ENCODE assay signal across 8 mouse cellular contexts in the genomic region with DNA sequence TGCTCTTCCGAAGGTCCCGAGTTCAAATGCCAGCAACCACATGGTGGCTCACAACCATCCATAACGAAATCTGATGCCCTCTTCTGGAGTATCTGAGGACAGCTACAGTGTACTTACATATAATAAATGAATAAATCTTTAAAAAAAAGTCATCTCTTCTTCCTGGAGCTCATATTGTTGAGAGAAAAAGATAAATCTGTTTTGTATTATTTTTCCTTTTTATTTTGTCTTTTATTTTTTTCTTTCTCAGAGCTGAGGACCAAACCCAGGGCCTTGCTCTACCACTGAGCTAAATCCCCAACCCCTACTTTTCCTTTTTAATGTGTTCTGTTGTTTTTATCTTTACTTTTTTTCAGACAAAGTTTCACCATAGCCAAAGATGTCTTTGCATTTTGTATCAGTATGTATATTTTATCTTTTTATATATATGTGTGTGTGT. TPM values are rescaled to one million over a fixed set of nuclear protein-coding genes. Genes with fewer than 3 reads are reported as not detected.
A peak's percentile ranks its signal among the peaks of the same experiment; 100 is the strongest.
DNase-seq lines count a peak whose midpoint lies in the region; ATAC-seq and TF ChIP-seq lines count a peak whose summit lies in the region.
"Not testable (repeated sequence)": the region's sequence is repeated elsewhere in the genome, so short reads cannot be mapped to it uniquely, and the experiment has no call there.

No protein-coding gene starts in this region.

- H3K9me3 ChIP-seq in forebrain, embryonic 16.5 days (ENCODE audit: control insufficient read depth, low read length); hindbrain, embryonic 12.5 days (replicated peaks); kidney, embryonic 16.5 days (ENCODE audit: low read length); liver, embryonic 14.5 days (ENCODE audit: control insufficient read depth, low read length); midbrain, embryonic 12.5 days: not testable (repeated sequence)

- peaks cover 43% of the 10 kb centered on the region for H3K79me2 ChIP-seq in C2C12 (ENCODE audit: control insufficient read depth, insufficient read depth)

- not testable (repeated sequence) for H3K4me1 ChIP-seq in cortical plate, adult 2 months (ENCODE audit: control insufficient read depth, insufficient read depth, low read length); small intestine, adult 2 months (ENCODE audit: control insufficient read depth, insufficient read depth, insufficient read length, low read length)
- peaks cover 19% of the 10 kb centered on the region for H3K4me1 ChIP-seq in forebrain, embryonic 16.5 days (replicated peaks; ENCODE audit: control insufficient read depth, insufficient read depth, low read length)
- peaks cover 19% of the 10 kb centered on the region for H3K4me1 ChIP-seq in hindbrain, embryonic 12.5 days
- H3K4me1 ChIP-seq in kidney, embryonic 16.5 days (ENCODE audit: insufficient read depth, low read length), result peaks cover 18% of the 10 kb centered on the region
- peaks cover 15 to 17% of the 10 kb centered on the region in 2 experiments for H3K4me1 ChIP-seq in liver, embryonic 14.5 days (replicated peaks; ENCODE audit: control insufficient read depth in 2 of 2, insufficient read depth in 2 of 2, low read length in 1 of 2)
- peaks cover 18% of the 10 kb centered on the region for H3K4me1 ChIP-seq in midbrain, embryonic 12.5 days

- WGBS in forebrain, embryonic 16.5 days, result 5% methylated on average over 3 of the region's 3 CpGs
- 4% methylated on average over 3 of the region's 3 CpGs for WGBS in hindbrain, embryonic 12.5 days
- WGBS in kidney, embryonic 16.5 days, result 4% methylated on average over 3 of the region's 3 CpGs
- WGBS in liver, embryonic 14.5 days (ENCODE audit: insufficient replicate concordance), result 0% methylated on average over 3 of the region's 3 CpGs
- 12% methylated on average over 3 of the region's 3 CpGs for WGBS in midbrain, embryonic 12.5 days
- WGBS in small intestine, adult 2 months, result 2% methylated on average over 3 of the region's 3 CpGs

- TF ChIP-seq POLR2A in cortical plate, adult 2 months (IDR thresholded peaks at IDR 0.05; ENCODE audit: extremely low read depth, insufficient read depth, low read length); small intestine, adult 2 months (IDR thresholded peaks at IDR 0.05; ENCODE audit: low read depth, low read length): not testable (repeated sequence)

- not testable (repeated sequence) for H3K27me3 ChIP-seq in C2C12 (ENCODE audit: control insufficient read depth, insufficient read depth, insufficient read length); forebrain, embryonic 16.5 days (replicated peaks; ENCODE audit: control insufficient read depth, insufficient read depth, low read length); hindbrain, embryonic 12.5 days; kidney, embryonic 16.5 days (ENCODE audit: insufficient read depth, low read length); liver, embryonic 14.5 days (ENCODE audit: control insufficient read depth, insufficient read depth, low read length); midbrain, embryonic 12.5 days; small intestine, adult 2 months (ENCODE audit: control insufficient read depth, insufficient read depth, low read length)

- not testable (repeated sequence) for TF ChIP-seq EP300 in liver, embryonic 14.5 days (IDR thresholded peaks at IDR 0.05; ENCODE audit: low read depth)

- not testable (repeated sequence) for H3K27ac ChIP-seq in cortical plate, adult 2 months (ENCODE audit: insufficient read depth, low read length)
- peak overlapping the region; percentile 89 for H3K27ac ChIP-seq in forebrain, embryonic 16.5 days (ENCODE audit: low read length)
- H3K27ac ChIP-seq in hindbrain, embryonic 12.5 days, result peak overlapping the region; percentile 76; the same call in 1 of the 2 replicates
- peak overlapping the region; percentile 77; the same call in 1 of the 2 replicates for H3K27ac ChIP-seq in kidney, embryonic 16.5 days (ENCODE audit: low read length)
- peak overlapping the region; percentile 40 for H3K27ac ChIP-seq in liver, embryonic 14.5 days
- peak overlapping the region; percentile 71; the same call in 1 of the 2 replicates for H3K27ac ChIP-seq in midbrain, embryonic 12.5 days (replicated peaks)
- H3K27ac ChIP-seq in small intestine, adult 2 months (ENCODE audit: insufficient read depth, low read depth, low read length), result peak overlapping the region; percentile 58; the same call in 1 of the 2 replicates

- TF ChIP-seq CTCF in C2C12 (IDR thresholded peaks at IDR 0.05; ENCODE audit: control insufficient read depth, insufficient read depth, insufficient read length); cortical plate, adult 2 months (IDR thresholded peaks at IDR 0.05; ENCODE audit: extremely low read depth, insufficient read depth, low read length); liver, embryonic 14.5 days (IDR thresholded peaks at IDR 0.05; ENCODE audit: low read depth): not testable (repeated sequence)
- TF ChIP-seq CTCF in small intestine, adult 2 months (IDR thresholded peaks at IDR 0.05; ENCODE audit: extremely low read depth, insufficient read length, insufficient replicate concordance, low read depth, low read length), result 0 out of 2 replicates have a peak, but pooled peaks have one; percentile 3

- peaks cover 33% of the 10 kb centered on the region for H3K36me3 ChIP-seq in C2C12 (ENCODE audit: control insufficient read depth, insufficient read depth)
- not testable (repeated sequence) for H3K36me3 ChIP-seq in forebrain, embryonic 16.5 days (ENCODE audit: control insufficient read depth, insufficient read depth)
- peaks cover 13% of the 10 kb centered on the region for H3K36me3 ChIP-seq in hindbrain, embryonic 12.5 days
- peaks cover 13% of the 10 kb centered on the region for H3K36me3 ChIP-seq in kidney, embryonic 16.5 days (ENCODE audit: insufficient read depth, low read length)
- H3K36me3 ChIP-seq in liver, embryonic 14.5 days (replicated peaks; ENCODE audit: control insufficient read depth, insufficient read depth, low read depth), result peaks cover 30% of the 10 kb centered on the region
- H3K36me3 ChIP-seq in midbrain, embryonic 12.5 days, result peaks cover 21% of the 10 kb centered on the region
- peaks cover 11% of the 10 kb centered on the region for H3K36me3 ChIP-seq in small intestine, adult 2 months (ENCODE audit: control insufficient read depth, insufficient read depth, low read length)

- H3K9ac ChIP-seq in forebrain, embryonic 16.5 days (replicated peaks; ENCODE audit: low read depth, low read length); midbrain, embryonic 12.5 days (replicated peaks): not testable (repeated sequence)
- H3K9ac ChIP-seq in hindbrain, embryonic 12.5 days, result peak overlapping the region; percentile 51; the same call in 1 of the 2 replicates
- peak overlapping the region; percentile 65 for H3K9ac ChIP-seq in kidney, embryonic 16.5 days (replicated peaks; ENCODE audit: low read length)
- H3K9ac ChIP-seq in liver, embryonic 14.5 days (replicated peaks), result peak overlapping the region; percentile 52

- peaks cover 41% of the 10 kb centered on the region for H3K79me3 ChIP-seq in C2C12 (ENCODE audit: low read depth)

- ATAC-seq in forebrain, embryonic 16.5 days, result peak; percentile 14
- peak; percentile 37; the same call in 1 of the 2 replicates for ATAC-seq in hindbrain, embryonic 12.5 days (ENCODE audit: low FRiP score)
- ATAC-seq in kidney, embryonic 16.5 days (ENCODE audit: low FRiP score, low TSS enrichment), result peak; percentile 18; the same call in 1 of the 2 replicates
- peak; percentile 50 for ATAC-seq in liver, embryonic 14.5 days (ENCODE audit: insufficient read depth)
- ATAC-seq in midbrain, embryonic 12.5 days (ENCODE audit: low FRiP score, low read depth), result peak; percentile 13

- H3ac ChIP-seq in C2C12 (ENCODE audit: control insufficient read depth, insufficient read length, low read depth), result peak overlapping the region; percentile 5

- H3K4me3 ChIP-seq in C2C12 (ENCODE audit: insufficient read depth, poor library complexity, severe bottlenecking), result peak overlapping the region; percentile 40
- H3K4me3 ChIP-seq in cortical plate, adult 2 months (ENCODE audit: insufficient read depth, low read length), result peak overlapping the region; percentile 52; the same call in 1 of the 2 replicates
- peak overlapping the region; percentile 66 for H3K4me3 ChIP-seq in forebrain, embryonic 16.5 days (replicated peaks; ENCODE audit: low read length)
- H3K4me3 ChIP-seq in hindbrain, embryonic 12.5 days, result peak overlapping the region; percentile 86
- peak overlapping the region; percentile 88 for H3K4me3 ChIP-seq in kidney, embryonic 16.5 days (ENCODE audit: low read length)
- peak overlapping the region; percentile 81 to 96 for H3K4me3 ChIP-seq in liver, embryonic 14.5 days (ENCODE audit: insufficient read depth in 1 of 2, low read depth in 2 of 2, low read length in 2 of 2)
- H3K4me3 ChIP-seq in midbrain, embryonic 12.5 days, result peak overlapping the region; percentile 88
- H3K4me3 ChIP-seq in small intestine, adult 2 months (ENCODE audit: low read depth, low read length), result peak overlapping the region; percentile 66

- DNase-seq in liver, embryonic 14.5 days (ENCODE audit: low read depth in 3 of 3, low spot score in 3 of 3), result not testable (repeated sequence)

- peak overlapping the region; percentile 69 for H3K4me2 ChIP-seq in forebrain, embryonic 16.5 days (ENCODE audit: low read length)
- H3K4me2 ChIP-seq in hindbrain, embryonic 12.5 days (replicated peaks), result peak overlapping the region; percentile 58
- H3K4me2 ChIP-seq in kidney, embryonic 16.5 days (replicated peaks; ENCODE audit: low read depth, low read length), result peak overlapping the region; percentile 70
- H3K4me2 ChIP-seq in liver, embryonic 14.5 days (ENCODE audit: low read depth), result peak overlapping the region; percentile 72
- peak overlapping the region; percentile 54 for H3K4me2 ChIP-seq in midbrain, embryonic 12.5 days (replicated peaks)

RNA-seq across cellular contexts. Expression of a gene that starts 0.8 kb away (rescaled TPM):
- 321 TPM for polyA plus RNA-seq in C2C12 (2012; fragmentation: generic; extraction: Trizol)
- polyA plus RNA-seq in cortical plate, adult 2 months (2012; rRNA removed), result 720 and 793 TPM in 2 replicates
- polyA plus RNA-seq in forebrain, embryonic 16.5 days (2015; fragmentation: Nextera tagmentation; extraction: Ambion mirVana), result 206 and 215 TPM in 2 replicates
- 285 and 300 TPM in 2 replicates for polyA plus RNA-seq in hindbrain, embryonic 12.5 days (2016; fragmentation: Nextera tagmentation; extraction: Ambion mirVana)
- polyA plus RNA-seq in kidney, embryonic 16.5 days (2015; fragmentation: Nextera tagmentation; extraction: Ambion mirVana), result 211 and 227 TPM in 2 replicates
- polyA plus RNA-seq in liver, embryonic 14.5 days (2012; rRNA removed), result 132 and 203 TPM in 2 replicates
- 28.0 and 28.8 TPM in 2 replicates for polyA plus RNA-seq in liver, embryonic 14.5 days (2014; fragmentation: Nextera tagmentation; extraction: Ambion mirVana)
- polyA plus RNA-seq in midbrain, embryonic 12.5 days (2016; fragmentation: Nextera tagmentation; extraction: Ambion mirVana), result 294 and 300 TPM in 2 replicates
- polyA plus RNA-seq in small intestine, adult 2 months (2012; rRNA removed), result 73.2 and 122 TPM in 2 replicates

RNA-seq across cellular contexts. Expression of a gene that starts 9.1 kb away (rescaled TPM):
- 0.01 TPM for polyA plus RNA-seq in C2C12 (2012; fragmentation: generic; extraction: Trizol)
- polyA plus RNA-seq in cortical plate, adult 2 months (2012; rRNA removed), result not detected in 2 replicates
- polyA plus RNA-seq in forebrain, embryonic 16.5 days (2015; fragmentation: Nextera tagmentation; extraction: Ambion mirVana), result not detected in 2 replicates
- polyA plus RNA-seq in hindbrain, embryonic 12.5 days (2016; fragmentation: Nextera tagmentation; extraction: Ambion mirVana), result not detected in 2 replicates
- polyA plus RNA-seq in kidney, embryonic 16.5 days (2015; fragmentation: Nextera tagmentation; extraction: Ambion mirVana), result not detected in 2 replicates
- polyA plus RNA-seq in liver, embryonic 14.5 days (2012; rRNA removed), result not detected in 2 replicates
- not detected in 2 replicates for polyA plus RNA-seq in liver, embryonic 14.5 days (2014; fragmentation: Nextera tagmentation; extraction: Ambion mirVana)
- polyA plus RNA-seq in midbrain, embryonic 12.5 days (2016; fragmentation: Nextera tagmentation; extraction: Ambion mirVana), result not detected in 2 replicates
- 0.04 TPM in 1 of 2 replicates, not detected in the other for polyA plus RNA-seq in small intestine, adult 2 months (2012; rRNA removed)

RNA-seq across cellular contexts. Expression of a gene that starts 17.1 kb away (rescaled TPM):
- polyA plus RNA-seq in C2C12 (2012; fragmentation: generic; extraction: Trizol), result 0.92 TPM
- polyA plus RNA-seq in cortical plate, adult 2 months (2012; rRNA removed), result 0.04 and 0.08 TPM in 2 replicates
- 0.10 TPM in 1 of 2 replicates, not detected in the other for polyA plus RNA-seq in forebrain, embryonic 16.5 days (2015; fragmentation: Nextera tagmentation; extraction: Ambion mirVana)
- polyA plus RNA-seq in hindbrain, embryonic 12.5 days (2016; fragmentation: Nextera tagmentation; extraction: Ambion mirVana), result 1.2 and 1.3 TPM in 2 replicates
- 1.5 and 1.6 TPM in 2 replicates for polyA plus RNA-seq in kidney, embryonic 16.5 days (2015; fragmentation: Nextera tagmentation; extraction: Ambion mirVana)
- 0.04 and 0.20 TPM in 2 replicates for polyA plus RNA-seq in liver, embryonic 14.5 days (2012; rRNA removed)
- 0.18 and 0.19 TPM in 2 replicates for polyA plus RNA-seq in liver, embryonic 14.5 days (2014; fragmentation: Nextera tagmentation; extraction: Ambion mirVana)
- 0.22 and 0.43 TPM in 2 replicates for polyA plus RNA-seq in midbrain, embryonic 12.5 days (2016; fragmentation: Nextera tagmentation; extraction: Ambion mirVana)
- polyA plus RNA-seq in small intestine, adult 2 months (2012; rRNA removed), result 0.13 and 0.28 TPM in 2 replicates

RNA-seq across cellular contexts. Expression of a gene that starts 24.3 kb away (rescaled TPM):
- not detected for polyA plus RNA-seq in C2C12 (2012; fragmentation: generic; extraction: Trizol)
- polyA plus RNA-seq in cortical plate, adult 2 months (2012; rRNA removed), result 0.17 TPM in 1 of 2 replicates, not detected in the other
- polyA plus RNA-seq in forebrain, embryonic 16.5 days (2015; fragmentation: Nextera tagmentation; extraction: Ambion mirVana), result 0.44 and 0.65 TPM in 2 replicates
- polyA plus RNA-seq in hindbrain, embryonic 12.5 days (2016; fragmentation: Nextera tagmentation; extraction: Ambion mirVana), result 1.0 and 1.6 TPM in 2 replicates
- polyA plus RNA-seq in kidney, embryonic 16.5 days (2015; fragmentation: Nextera tagmentation; extraction: Ambion mirVana), result not detected in 2 replicates
- not detected in 2 replicates for polyA plus RNA-seq in liver, embryonic 14.5 days (2012; rRNA removed)
- polyA plus RNA-seq in liver, embryonic 14.5 days (2014; fragmentation: Nextera tagmentation; extraction: Ambion mirVana), result not detected in 2 replicates
- not detected in 2 replicates for polyA plus RNA-seq in midbrain, embryonic 12.5 days (2016; fragmentation: Nextera tagmentation; extraction: Ambion mirVana)
- 0.66 TPM in 1 of 2 replicates, not detected in the other for polyA plus RNA-seq in small intestine, adult 2 months (2012; rRNA removed)

RNA-seq across cellular contexts. Expression of a gene that starts 26.0 kb away (rescaled TPM):
- polyA plus RNA-seq in C2C12 (2012; fragmentation: generic; extraction: Trizol), result 0.94 TPM
- 336 TPM in 2 replicates for polyA plus RNA-seq in cortical plate, adult 2 months (2012; rRNA removed)
- 6.1 and 18.5 TPM in 2 replicates for polyA plus RNA-seq in forebrain, embryonic 16.5 days (2015; fragmentation: Nextera tagmentation; extraction: Ambion mirVana)
- 2.9 and 3.8 TPM in 2 replicates for polyA plus RNA-seq in hindbrain, embryonic 12.5 days (2016; fragmentation: Nextera tagmentation; extraction: Ambion mirVana)
- 1.7 and 1.9 TPM in 2 replicates for polyA plus RNA-seq in kidney, embryonic 16.5 days (2015; fragmentation: Nextera tagmentation; extraction: Ambion mirVana)
- polyA plus RNA-seq in liver, embryonic 14.5 days (2012; rRNA removed), result 0.10 and 0.23 TPM in 2 replicates
- polyA plus RNA-seq in liver, embryonic 14.5 days (2014; fragmentation: Nextera tagmentation; extraction: Ambion mirVana), result 0.20 TPM in 1 of 2 replicates, not detected in the other
- 2.6 and 2.9 TPM in 2 replicates for polyA plus RNA-seq in midbrain, embryonic 12.5 days (2016; fragmentation: Nextera tagmentation; extraction: Ambion mirVana)
- polyA plus RNA-seq in small intestine, adult 2 months (2012; rRNA removed), result 2.9 and 4.0 TPM in 2 replicates
